ENCODE assay signal across 11 mouse cellular contexts in the genomic region with DNA sequence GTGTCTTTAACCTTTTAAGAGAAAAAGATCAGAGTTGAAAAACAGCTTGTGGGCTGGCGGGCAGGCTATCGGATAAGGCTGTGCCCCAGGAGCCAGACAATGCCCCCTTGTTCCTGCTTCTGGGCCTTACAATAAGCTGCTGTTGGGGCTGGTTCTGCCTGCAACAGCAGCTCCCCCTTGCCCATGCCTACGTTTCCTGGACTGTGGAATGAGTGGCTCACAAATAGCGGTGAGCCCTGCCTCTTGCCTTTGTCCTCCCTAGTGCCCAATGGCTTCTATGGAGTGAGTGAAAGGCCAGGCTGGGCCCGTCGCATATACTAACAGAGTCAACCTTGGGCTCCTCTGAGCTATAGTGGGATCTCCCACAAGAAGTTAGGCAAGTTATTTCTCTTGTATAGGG.
DNase-seq lines count a peak whose midpoint lies in the region; ATAC-seq and TF ChIP-seq lines count a peak whose summit lies in the region.
"Had no signal": no experiment of that assay in that cellular context is flagged by ENCODE, and none has a peak within 500 bp of the region (broad histone marks: within the 10 kb centered on the region; RNA-seq: fewer than 3 reads in every experiment).

No protein-coding gene starts in this region.

- WGBS in heart, adult 2 months, result 80% methylated on average over 6 of the region's 6 CpGs
- 72% methylated on average over 6 of the region's 6 CpGs for WGBS in lung, embryonic 16.5 days
- 52% methylated on average over 6 of the region's 6 CpGs for WGBS in hindbrain, embryonic 13.5 days
- 75% methylated on average over 6 of the region's 6 CpGs for WGBS in stomach, embryonic 15.5 days

- intact Hi-C loops in heart, adult 2 months (cut with DNase I), result no loop called here
- intact Hi-C loops in heart, postnatal 36 days (cut with DNase I), result no loop called here

- H3K9me3 ChIP-seq in lung, embryonic 16.5 days (ENCODE audit: control insufficient read depth, low read length), result no peaks in the 10 kb centered on the region
- no peaks in the 10 kb centered on the region for H3K9me3 ChIP-seq in hindbrain, embryonic 13.5 days
- H3K9me3 ChIP-seq in stomach, embryonic 15.5 days, result no peaks in the 10 kb centered on the region

- no peak overlapping the region for H3K9ac ChIP-seq in heart, adult 2 months (ENCODE audit: low read depth, low read length)
- no peak overlapping the region for H3K9ac ChIP-seq in lung, embryonic 16.5 days (ENCODE audit: low read length)
- no peak overlapping the region for H3K9ac ChIP-seq in hindbrain, embryonic 13.5 days
- H3K9ac ChIP-seq in stomach, embryonic 15.5 days, result no peak overlapping the region

- ATAC-seq in lung, embryonic 16.5 days (ENCODE audit: low read depth), result peak; percentile 27; the same call in 1 of the 2 replicates
- no peak for ATAC-seq in hindbrain, embryonic 13.5 days (ENCODE audit: low FRiP score)
- peak; percentile 20; the same call in 1 of the 2 replicates for ATAC-seq in stomach, embryonic 15.5 days (ENCODE audit: insufficient read depth, low FRiP score, low read depth)

- H3K4me2 ChIP-seq in lung, embryonic 16.5 days (ENCODE audit: low read depth, low read length), result no peak overlapping the region
- no peak overlapping the region for H3K4me2 ChIP-seq in hindbrain, embryonic 13.5 days
- no peak overlapping the region for H3K4me2 ChIP-seq in stomach, embryonic 15.5 days

- peaks cover 19% of the 10 kb centered on the region for H3K79me2 ChIP-seq in heart, adult 2 months (replicated peaks; ENCODE audit: control insufficient read depth, insufficient read depth, low read length)

- H3K4me1 ChIP-seq in heart, adult 2 months (ENCODE audit: control insufficient read depth, insufficient read depth, low read length), result peaks cover 48% of the 10 kb centered on the region
- H3K4me1 ChIP-seq in lung, embryonic 16.5 days (replicated peaks; ENCODE audit: control insufficient read depth, insufficient read depth, low read length), result peaks cover 48% of the 10 kb centered on the region
- H3K4me1 ChIP-seq in hindbrain, embryonic 13.5 days (replicated peaks), result peaks cover 70% of the 10 kb centered on the region
- peaks cover 26% of the 10 kb centered on the region for H3K4me1 ChIP-seq in stomach, embryonic 15.5 days

- TF ChIP-seq EP300 in heart, adult 2 months (IDR thresholded peaks at IDR 0.05; ENCODE audit: insufficient read depth, low read depth, low read length), result no peak

- TF ChIP-seq POLR2A in heart, adult 2 months (IDR thresholded peaks at IDR 0.05; ENCODE audit: insufficient read depth, low read depth, low read length), result no peak

- H3K27me3 ChIP-seq in heart, adult 2 months (ENCODE audit: control insufficient read depth, insufficient read depth, low read length), result no peaks in the 10 kb centered on the region
- no peaks in the 10 kb centered on the region for H3K27me3 ChIP-seq in lung, embryonic 16.5 days (ENCODE audit: control insufficient read depth, insufficient read depth, low read depth, low read length)
- H3K27me3 ChIP-seq in hindbrain, embryonic 13.5 days, result no peaks in the 10 kb centered on the region
- H3K27me3 ChIP-seq in stomach, embryonic 15.5 days (replicated peaks), result no peaks in the 10 kb centered on the region

- no peak for DNase-seq in heart, adult 2 months
- no peak for DNase-seq in heart, postnatal 36 days
- no peak for DNase-seq in lung, postnatal 25 days (ENCODE audit: low spot score)
- DNase-seq in kidney, postnatal 10 days, result no peak
- DNase-seq in cerebellum, postnatal 25 days, result no peak
- DNase-seq: B cell, adult 2 months; lung, adult 2 months had no signal

- peaks cover 2% of the 10 kb centered on the region; the same call in 1 of the 2 replicates for H3K36me3 ChIP-seq in heart, adult 2 months (ENCODE audit: control insufficient read depth, insufficient read depth, low read length)
- H3K36me3 ChIP-seq in lung, embryonic 16.5 days (ENCODE audit: control insufficient read depth, insufficient read depth, low read length), result peaks cover 5% of the 10 kb centered on the region
- H3K36me3 ChIP-seq in hindbrain, embryonic 13.5 days, result peaks cover 5% of the 10 kb centered on the region; the same call in 1 of the 2 replicates
- no peaks in the 10 kb centered on the region for H3K36me3 ChIP-seq in stomach, embryonic 15.5 days

- TF ChIP-seq CTCF in heart, adult 2 months (IDR thresholded peaks at IDR 0.05), result no peak

- peak overlapping the region; percentile 2; the same call in 1 of the 2 replicates for H3K27ac ChIP-seq in heart, adult 2 months
- H3K27ac ChIP-seq in lung, embryonic 16.5 days (ENCODE audit: low read length), result peak overlapping the region; percentile 56
- peak overlapping the region; percentile 66 for H3K27ac ChIP-seq in hindbrain, embryonic 13.5 days
- H3K27ac ChIP-seq in stomach, embryonic 15.5 days, result peak overlapping the region; percentile 71
- H3K27ac ChIP-seq: kidney, postnatal 0 days had no signal

- H3K4me3 ChIP-seq in heart, adult 2 months, result no peak overlapping the region
- H3K4me3 ChIP-seq in lung, embryonic 16.5 days (ENCODE audit: low read length), result no peak overlapping the region
- no peak overlapping the region for H3K4me3 ChIP-seq in hindbrain, embryonic 13.5 days
- no peak overlapping the region for H3K4me3 ChIP-seq in stomach, embryonic 15.5 days (replicated peaks)

Comparison
In these comparisons a context has a peak if more than half of its experiments do, and no peak if none do; other contexts are left out.
1. H3K27ac ChIP-seq: peak in every context shown above with its lines; median percentile 71 in stomach, embryonic 15.5 days; 66 in hindbrain, embryonic 13.5 days; 56 in lung, embryonic 16.5 days; 2 in heart, adult 2 months.